Mouse (Mus musculus) B cell, adult 67 days (primary cell): ENCODE data around the gene Gpr65. TPM values are rescaled to one million over a fixed set of nuclear protein-coding genes. Genes with fewer than 3 reads are reported as not detected.

ENCODE experiments used
- total RNA-seq, 2 experiments: library from RNA; stranded (reverse); gene quantifications; 4 replicates each; pipeline ENCODE4 v1.2.4; 2023

Gene Gpr65
- 10 to 100 TPM; 15.0 to 16.6 TPM for total RNA-seq

GRCm38 (mm10) chr12:98268441-98269369 lies at the start of gene Gpr65:
Gene Gpr65 (plus strand): TSS chr12:98268635.

GRCm38 (mm10) chr12:98258845-98259517 lies 9.5 kb upstream of the Gpr65 start, which contains the start of gene Galc:
Gene Galc (minus strand): TSS chr12:98259459.

Other genes with a start within 250 kb of the Gpr65 start
- 1 to 10 TPM; 3.5 to 3.7 TPM for gene Galc, start 9.2 kb upstream of the Gpr65 start, total RNA-seq